Mouse (Mus musculus): ENCODE data around the gene Fgf15.

DNA sequence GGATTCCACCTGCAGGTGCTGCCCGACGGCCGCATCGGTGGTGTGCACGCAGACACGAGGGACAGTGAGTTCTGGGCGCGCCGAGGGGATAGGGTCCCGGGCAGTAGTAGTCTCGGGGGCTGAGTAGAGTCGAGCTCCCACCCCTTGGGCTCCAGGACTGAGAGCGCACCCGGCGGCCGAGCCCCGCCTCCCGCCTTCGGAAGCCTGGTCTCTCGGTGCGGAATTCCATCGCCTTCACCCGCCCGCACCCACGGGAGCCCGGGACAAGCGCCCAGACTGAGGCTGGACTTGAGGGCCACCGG lies 34.6 kb upstream of the Fgf15 start:
- TF ChIP-seq POLR2A (IDR thresholded peaks at IDR 0.05; ENCODE audit: control insufficient read depth, low read depth, low read length): no peak
- TF ChIP-seq CTCF (IDR thresholded peaks at IDR 0.05; ENCODE audit: control insufficient read depth, insufficient read depth, insufficient replicate concordance, low read depth, low read length): no peak
